Mouse (Mus musculus) urinary bladder, postnatal 14 days (tissue): ENCODE results near the gene Agtr1a.

Experiments
- DNase-seq: peaks from one replicate; pipeline ENCODE4 v3.0.0; 2021; ENCODE audit warnings: low spot score

The Agtr1a gene

DNA sequence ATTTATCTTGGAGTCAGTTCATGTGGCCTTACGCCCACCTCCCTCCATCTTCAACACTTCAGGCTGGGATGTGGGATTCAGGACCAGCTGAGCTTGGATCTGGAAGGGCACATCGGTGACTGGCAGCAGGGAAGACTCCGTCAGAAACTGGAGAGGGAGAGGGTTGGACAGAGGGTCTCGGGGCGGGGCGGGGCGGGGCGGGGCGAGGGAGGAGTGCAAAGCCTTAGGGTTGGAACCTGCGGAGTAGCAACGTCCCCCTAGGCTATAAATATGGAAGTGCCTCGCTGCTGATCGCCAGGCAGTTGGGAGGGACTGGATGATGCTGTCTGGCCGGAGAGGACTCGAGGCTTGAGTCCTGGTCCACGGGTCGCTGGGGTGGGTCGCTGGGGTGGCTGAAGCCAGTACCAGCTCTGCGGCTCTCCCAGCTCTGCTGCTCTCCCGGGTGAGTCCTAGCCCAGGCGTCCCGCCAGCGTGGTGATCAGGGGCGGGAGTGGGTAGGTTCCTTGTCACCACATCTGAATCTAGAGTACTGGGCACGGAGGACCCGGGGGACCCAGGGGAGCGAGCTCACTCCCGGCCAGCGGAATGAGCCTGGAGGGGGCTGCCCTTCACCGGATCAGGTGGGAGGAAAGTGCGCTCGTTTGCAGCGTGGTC, at the start of gene Agtr1a:
TSS of gene Agtr1a (plus strand) at position 294 of the 654 bp plus-strand sequence.
- DNase-seq, result peak; percentile 38

- no peak for DNase-seq
These were observed 26.0 kb upstream of the Agtr1a start for GRCm38 (mm10) chr13:30310221-30310620.

GRCm38 (mm10) chr13:30324669-30325346, 11.4 kb upstream of the Agtr1a start:
- no peak for DNase-seq

GRCm38 (mm10) chr13:30331061-30331460, 5.2 kb upstream of the Agtr1a start:
- DNase-seq, result no peak

DNA sequence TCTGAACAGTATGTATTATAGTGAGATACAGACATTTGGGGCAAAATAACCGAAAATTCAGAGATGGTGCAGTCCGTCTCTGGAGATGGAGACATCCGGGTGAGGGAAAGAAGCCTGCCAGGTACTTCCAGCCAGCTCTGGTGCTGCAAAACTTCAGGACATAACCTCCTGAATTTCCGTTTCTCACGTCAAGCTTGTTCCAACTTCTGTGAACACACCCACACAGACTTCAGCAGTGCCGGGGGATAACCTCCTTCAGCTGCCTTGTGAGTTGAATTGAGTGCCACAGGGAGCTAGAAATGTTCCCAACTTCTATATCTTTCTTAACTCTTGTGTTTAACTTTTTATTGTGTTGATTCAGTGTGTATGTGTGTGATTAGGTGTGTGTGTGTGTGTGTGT, 4.4 kb upstream of the Agtr1a start:
- DNase-seq, result no peak

- no peak for DNase-seq
These were observed 3.7 kb upstream of the Agtr1a start for GRCm38 (mm10) chr13:30332581-30332980.

GRCm38 (mm10) chr13:30334667-30335066, 1.6 kb upstream of the Agtr1a start:
- DNase-seq, result no peak

- no peak for DNase-seq
These were observed 672 bp downstream of the Agtr1a start for GRCm38 (mm10) chr13:30336913-30337312.

- DNase-seq, result no peak
These were observed 1.4 kb downstream of the Agtr1a start for GRCm38 (mm10) chr13:30337646-30338045.

DNA sequence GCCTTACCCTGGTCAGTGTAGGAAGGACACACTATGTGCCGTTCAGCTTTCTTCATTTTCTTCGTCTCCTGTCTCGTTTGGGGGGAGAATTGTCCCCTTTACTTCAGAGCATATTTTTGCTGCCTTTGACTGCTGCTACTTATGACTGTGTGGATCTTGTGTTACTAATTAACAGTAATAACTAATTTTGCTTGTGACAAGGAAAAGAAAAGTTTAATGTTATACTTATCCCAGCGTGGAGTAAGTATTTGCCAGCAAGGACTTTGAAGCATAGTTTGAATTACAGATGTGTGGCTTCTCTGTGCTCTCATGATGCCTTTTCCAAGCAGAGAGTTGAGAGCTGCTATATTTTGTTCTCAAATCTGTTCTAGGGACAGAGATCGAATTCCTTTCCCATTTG, 2.3 kb downstream of the Agtr1a start:
- DNase-seq, result no peak

DNA sequence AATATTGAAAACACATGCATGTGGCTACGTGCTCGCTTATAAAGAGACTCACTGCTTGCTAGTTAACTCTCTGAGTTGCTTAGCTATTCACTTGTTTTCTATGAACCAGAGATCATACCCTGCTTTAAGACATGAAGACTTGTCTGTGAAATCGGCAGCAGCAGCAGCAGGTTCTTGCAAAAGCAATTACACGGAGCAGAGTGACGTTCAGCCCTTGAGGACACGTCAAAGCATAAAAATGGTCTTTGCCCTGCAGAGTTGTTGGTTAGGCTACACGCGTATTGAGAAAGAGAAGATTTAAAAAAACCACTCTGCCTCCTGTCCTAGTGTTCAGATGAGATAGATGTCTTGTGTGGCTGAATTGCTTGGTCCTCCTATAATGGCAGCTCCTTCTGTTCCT, 3.7 kb downstream of the Agtr1a start:
- no peak for DNase-seq

- DNase-seq, result no peak
These were observed 6.0 kb downstream of the Agtr1a start for GRCm38 (mm10) chr13:30341987-30342898.

DNA sequence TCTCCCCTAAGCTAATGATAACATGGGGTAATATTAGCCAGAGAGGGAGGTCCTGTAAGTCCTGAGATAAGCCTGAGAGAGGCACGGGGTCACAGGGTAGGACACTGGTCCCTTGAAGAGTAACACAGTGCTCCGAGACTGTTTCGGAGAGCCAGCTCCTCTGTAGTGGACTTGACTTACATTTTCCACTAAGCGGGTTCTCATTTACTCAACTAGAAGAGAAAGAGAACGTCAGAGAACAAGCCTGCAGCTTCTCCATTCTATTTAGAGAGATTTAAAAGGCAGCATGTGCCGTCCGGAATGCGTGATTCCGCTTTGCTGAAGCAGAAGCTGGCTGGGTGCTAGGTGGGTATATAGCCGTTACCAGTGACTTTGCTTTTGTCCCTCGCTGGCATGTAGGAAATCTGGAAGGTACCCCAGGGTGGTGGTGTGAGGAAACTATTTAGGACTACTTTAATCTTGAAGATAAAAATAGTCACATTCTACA, 9.2 kb downstream of the Agtr1a start:
- DNase-seq, result no peak

DNA sequence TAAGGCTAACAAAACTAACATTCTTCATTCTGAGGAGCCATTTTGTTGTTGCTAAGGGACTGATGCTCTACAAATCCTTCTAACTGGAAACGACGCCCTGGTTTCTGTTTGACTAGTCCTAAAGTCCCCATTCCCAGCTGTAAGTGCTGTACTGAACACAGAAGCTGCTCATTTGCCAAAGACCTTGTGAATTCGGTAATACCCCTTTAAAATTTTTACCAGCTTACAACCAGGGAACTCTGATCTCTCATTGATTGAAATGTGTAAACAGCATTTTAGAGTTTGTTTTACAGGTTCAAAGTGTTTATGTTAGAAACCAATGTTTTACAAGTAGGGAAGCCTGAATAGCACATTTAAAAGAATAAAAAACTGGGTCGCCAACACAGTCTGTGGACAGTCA, 10.6 kb downstream of the Agtr1a start:
- DNase-seq, result no peak

- DNase-seq, result no peak
These were observed 12.1 kb downstream of the Agtr1a start for GRCm38 (mm10) chr13:30348306-30348705.

GRCm38 (mm10) chr13:30351966-30352365, 15.7 kb downstream of the Agtr1a start:
- no peak for DNase-seq

DNA sequence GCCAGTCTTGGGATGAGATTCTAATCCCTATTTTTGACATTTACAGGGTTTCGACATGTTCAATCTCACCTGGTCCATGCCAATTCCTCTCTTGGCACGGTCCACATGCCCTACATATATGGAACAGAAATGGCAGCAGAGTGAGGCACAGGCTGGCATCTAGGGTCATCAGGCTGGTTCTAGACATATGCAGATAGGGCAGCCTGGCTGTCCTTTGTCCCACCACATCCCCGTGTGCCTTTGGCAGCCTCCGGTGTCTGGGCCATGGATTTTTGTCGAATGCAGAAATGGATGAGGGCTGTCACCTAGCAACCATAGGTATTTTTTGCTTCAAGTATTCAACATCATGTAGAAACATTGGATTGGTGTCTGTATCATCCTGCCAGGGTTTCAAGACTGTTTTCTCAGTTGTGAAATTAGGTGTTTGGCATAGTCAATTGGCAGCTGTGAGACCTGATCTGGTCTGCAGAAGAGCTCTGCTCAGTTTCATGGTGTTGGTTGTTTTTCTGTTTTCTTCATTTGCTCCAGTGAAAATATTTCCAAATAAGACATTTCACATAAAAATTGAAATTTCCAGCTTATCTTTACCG, 18.8 kb downstream of the Agtr1a start:
- no peak for DNase-seq

GRCm38 (mm10) chr13:30355979-30356378, 19.7 kb downstream of the Agtr1a start:
- DNase-seq, result no peak

GRCm38 (mm10) chr13:30358456-30359168, 22.4 kb downstream of the Agtr1a start:
- no peak for DNase-seq

GRCm38 (mm10) chr13:30359886-30360285, 23.6 kb downstream of the Agtr1a start:
- no peak for DNase-seq

DNA sequence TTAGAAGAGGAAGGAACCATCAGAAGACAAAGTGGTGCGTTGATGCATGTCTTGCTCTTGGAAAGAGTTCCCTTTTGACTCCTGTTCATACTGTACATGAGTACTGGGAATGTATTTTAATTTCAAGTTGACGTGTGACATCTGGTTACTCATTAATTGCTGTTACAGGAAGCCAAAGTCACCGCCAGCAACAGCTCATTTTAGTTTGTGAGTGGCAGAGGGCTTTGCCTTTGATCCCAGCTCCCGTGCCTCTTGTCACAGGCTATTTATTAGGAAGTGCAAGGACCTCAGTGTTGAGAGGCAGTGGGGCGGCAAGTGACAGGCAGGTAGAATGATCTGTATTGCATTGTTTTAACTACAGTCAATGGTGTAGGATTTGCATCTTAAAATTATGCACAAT, 24.8 kb downstream of the Agtr1a start:
- DNase-seq, result no peak

GRCm38 (mm10) chr13:30362048-30362447, 25.8 kb downstream of the Agtr1a start:
- DNase-seq, result no peak
